Mouse (Mus musculus) heart, postnatal 36 days (tissue): ENCODE measurements at regions not wholly inside any gene's neighbourhood (a gene's known extent, or its start where the extent isn't known, plus 50 kb on each side); places are given as distances from the start of the nearest gene placed in this dataset.

Source experiments
- microRNA-seq, 2 experiments: library from miRNA; unstranded; fragments of <30 nt; microRNA quantifications; one replicate each; pipeline ENCODE4 v1.2.0; 2021; ENCODE audit warnings: borderline number of aligned reads in 2 of 2

Small RNA genes in the stretch of these regions (microRNA-seq; reads per million reads assigned to microRNA genes)
- gene Gm27690: 0 reads per million in 2 experiments
